Mouse (Mus musculus): ENCODE data around the gene Zc2hc1c.
A peak's percentile ranks its signal among the peaks of the same experiment; 100 is the strongest.
"Not testable (repeated sequence)": the region's sequence is repeated elsewhere in the genome, so short reads cannot be mapped to it uniquely, and the experiment has no call there.

Zc2hc1c gene

DNA sequence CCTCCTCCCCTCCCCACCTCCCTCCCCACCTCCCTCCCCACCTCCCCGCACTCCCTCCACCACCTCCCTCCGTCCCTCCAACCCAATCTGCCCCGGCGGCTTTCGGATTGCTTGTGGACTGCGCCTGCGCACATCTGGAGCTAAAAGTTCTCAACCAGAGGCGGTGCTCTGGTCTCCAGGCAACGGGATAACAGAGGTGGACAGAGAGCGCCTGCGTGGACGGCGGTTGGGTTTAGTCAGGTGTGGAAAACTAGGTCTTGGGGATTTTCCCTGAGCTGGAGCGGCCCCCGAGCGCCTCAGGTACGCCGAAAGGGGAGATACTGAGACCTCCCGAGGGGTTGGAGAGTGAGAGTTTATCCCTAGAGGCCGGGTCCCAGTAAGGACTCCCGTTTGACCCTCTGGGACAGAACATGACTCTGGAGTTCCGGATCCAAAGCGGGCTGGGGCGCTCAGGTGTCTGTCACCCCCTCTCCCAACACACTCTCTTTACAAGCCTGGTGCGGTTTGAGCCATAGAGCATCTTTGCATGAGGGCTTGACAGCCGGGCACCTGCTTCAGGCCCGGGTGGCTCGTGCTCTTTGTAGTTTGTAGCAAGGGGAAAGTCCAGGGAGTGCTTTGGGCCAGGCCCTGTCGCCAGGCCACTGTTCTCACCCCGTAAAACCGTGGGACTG, at the start of gene Zc2hc1c:
Gene Zc2hc1c, plus strand, starts transcription at position 106 of the 671 bp plus-strand sequence.
- DNase-seq (ENCODE audit: low read depth): no peak

DNA sequence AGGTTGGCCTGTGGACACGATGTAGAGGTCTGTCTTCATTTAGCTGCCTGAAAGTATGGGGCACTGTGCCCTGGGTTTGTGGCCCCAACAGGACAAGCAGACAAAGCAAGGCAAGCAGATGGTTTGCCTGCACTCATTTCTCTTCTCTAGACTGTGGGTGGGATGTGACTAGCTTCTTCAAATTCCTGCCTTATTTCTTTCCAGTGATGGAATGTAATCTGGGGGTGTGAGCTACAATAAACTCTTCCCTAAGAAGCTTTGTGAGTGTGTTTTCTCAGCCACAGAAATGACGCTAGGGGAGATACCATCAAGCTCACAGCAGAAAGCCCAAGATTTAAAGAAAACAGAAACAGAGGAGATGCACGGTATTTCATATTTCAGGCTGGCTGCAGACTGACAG, 36.3 kb upstream of the Zc2hc1c start:
- DNase-seq (ENCODE audit: low read depth): no peak

DNA sequence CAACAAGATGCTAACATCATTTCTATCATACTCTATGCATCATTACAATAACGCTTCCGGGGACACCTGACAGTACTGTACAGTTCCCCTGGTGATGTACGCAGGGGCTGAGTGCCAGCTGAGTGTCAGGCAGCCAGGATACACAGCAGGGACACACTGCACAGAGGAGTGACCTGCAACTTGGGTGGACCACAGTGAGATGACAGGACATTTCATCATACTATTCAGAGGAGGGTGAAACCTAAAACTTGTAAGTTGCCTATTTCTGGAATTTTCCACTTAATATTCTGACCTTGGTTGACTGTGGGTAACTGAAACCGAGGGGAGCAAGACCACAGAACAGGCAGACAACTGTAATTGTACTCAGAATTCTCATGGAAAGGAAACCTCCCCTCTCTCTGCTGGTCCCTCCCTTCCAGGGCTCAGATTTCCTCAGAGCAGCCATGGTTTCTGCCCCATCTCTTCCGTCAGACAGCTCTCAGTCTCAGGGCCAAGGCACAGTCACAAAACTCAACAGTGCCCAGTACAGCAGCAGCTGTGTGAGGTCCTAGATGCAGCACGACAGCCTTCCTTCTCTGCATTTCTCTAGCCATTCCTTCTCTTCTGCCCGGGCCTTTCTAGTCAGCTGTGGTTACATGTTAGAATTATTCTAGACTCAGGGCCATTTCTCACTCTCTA, 32.2 kb upstream of the Zc2hc1c start:
- DNase-seq (ENCODE audit: low read depth): no peak

DNA sequence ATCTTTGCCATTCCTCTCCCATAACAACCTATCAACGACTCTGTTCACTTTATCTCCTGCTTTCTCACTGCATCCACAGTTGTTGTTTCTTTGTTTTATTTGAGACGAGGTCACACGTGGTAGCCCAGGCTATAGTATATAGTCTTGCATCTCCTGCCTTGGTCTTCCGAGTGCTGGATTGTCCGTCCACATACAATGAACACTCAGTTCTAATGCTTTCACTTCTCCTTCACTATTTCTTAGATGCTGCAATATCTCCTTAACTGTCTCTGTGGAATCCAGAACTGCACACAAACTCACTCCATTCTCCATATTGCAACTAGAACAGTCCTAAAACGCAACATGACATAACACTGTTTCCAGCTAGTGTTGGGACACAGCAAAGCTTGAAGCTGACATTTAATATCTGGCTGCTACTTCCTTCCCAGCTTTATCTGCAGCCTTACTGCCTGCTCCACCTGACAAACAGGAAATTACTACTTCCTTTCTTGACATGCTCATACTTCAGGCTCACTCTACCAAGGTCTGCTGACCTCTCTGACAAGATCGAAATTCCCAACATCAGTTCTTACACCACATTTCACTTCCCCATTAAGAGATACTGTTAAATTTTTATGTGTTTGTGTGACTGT, 31.3 kb upstream of the Zc2hc1c start:
- DNase-seq (ENCODE audit: low read depth): no peak

DNA sequence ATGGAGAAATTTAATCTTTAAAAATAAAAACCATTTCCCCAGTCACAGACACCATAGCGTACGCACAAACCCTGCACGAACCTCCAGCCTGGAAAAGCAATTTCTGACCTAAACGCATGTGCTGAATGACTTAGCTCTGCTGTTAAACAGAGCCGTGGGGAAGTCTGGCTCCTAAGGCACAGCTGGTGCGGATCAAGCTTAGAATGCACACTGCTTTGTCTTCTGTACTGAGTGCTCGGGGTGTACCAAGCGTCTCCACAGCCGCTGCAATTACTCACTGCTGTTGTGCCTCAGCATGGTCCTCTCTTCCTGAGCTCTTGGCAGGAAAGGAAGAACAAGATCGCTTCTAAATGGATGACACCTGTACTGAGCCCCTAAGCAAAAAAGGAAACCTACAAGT, 25.9 kb upstream of the Zc2hc1c start:
- DNase-seq (ENCODE audit: low read depth): no peak

DNA sequence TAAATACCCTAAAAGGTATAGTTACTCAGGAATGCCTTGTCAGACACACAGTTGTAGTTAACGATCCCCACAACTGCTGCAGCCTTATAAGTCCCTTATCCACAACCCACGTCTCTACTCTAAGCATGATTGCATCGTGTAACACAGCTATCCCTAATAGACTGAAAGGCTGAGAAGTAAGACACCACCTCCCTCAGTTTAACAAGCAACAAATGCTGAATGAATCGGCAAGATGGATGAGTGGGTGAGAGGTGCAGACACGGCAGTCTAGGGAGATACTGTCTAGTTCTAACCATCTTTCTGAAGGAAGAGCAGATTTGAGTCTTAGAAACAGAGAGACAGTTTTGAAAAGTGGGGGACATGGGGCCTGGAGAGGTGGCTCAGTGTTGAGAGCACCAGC, 25.2 kb upstream of the Zc2hc1c start:
- no peak for DNase-seq (ENCODE audit: low read depth)

DNA sequence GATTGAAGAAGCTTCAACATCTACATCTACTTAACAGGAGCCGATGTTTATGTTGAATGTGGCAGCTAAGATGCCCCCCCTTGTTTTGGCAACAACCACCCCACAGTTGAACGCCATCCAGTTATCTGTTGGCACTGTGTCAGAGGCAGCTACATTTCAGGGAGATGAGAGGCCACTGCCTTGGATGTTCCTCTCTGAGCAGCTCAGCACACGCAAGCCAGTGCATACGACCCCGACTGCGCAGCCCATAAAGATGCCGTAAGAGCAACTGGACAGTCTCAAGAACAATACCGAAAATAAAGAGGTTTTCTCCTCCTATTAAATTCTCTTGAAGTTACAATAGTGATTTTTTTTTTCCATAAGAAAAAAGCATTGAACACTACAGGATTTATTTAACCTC, 23.9 kb upstream of the Zc2hc1c start:
- no peak for DNase-seq (ENCODE audit: low read depth)

DNA sequence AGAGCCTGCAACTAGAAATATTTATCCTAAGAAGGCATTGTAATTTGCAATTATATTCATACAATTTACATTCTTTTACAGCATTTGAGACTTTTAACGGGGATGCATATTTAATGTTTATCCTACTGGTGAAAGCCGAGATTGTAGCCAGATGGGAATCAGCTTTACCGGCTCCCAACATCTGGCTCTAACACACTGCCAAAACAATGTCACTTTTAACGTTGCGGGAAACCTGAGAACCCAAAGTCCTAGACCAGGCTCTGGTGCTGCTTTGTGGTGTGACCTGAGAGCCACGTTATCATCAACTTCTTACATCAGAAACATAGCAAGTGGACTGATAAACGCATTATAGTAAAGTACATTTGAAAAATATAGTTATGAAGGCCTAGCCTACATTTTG, 23.5 kb upstream of the Zc2hc1c start:
- DNase-seq (ENCODE audit: low read depth): no peak

DNA sequence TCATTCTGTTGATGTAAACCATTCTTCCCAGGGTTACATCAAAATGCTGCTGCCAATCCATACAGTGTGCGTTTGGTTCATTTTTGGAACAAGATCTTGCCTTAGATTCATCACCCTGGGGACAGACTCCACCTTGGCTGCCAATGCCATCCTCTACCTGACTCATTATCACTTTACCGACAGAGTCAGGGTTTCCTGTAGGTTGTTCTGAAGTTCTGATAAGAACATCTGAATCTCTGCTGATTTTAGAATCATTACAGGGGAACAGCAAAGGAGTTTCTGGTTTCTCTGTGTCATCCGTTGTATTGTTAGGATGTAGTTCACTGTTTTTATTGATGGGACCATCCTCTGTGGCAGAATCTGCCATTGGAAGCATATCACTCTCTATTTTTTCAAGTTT, 22.1 kb upstream of the Zc2hc1c start:
- no peak for DNase-seq (ENCODE audit: low read depth)

DNA sequence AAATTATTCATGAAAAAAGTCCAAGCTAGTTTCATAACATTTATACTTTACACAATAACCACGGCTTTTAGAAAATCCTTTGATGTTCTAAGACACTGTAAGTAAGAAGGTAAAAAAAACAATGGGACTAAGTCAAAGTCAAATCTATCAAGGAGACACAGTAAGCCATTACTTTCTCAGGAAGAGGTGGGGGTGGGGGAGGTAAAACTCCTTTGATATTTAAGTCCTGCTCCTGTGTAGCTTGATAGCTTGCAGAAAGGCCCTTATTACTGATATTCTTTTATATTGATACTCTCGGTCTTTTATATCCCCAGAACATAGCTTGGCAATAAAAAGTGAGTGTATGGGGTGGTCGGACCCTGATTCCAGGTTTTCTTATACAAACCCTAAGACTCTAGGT, 18.6 kb upstream of the Zc2hc1c start:
- no peak for DNase-seq (ENCODE audit: low read depth)

DNA sequence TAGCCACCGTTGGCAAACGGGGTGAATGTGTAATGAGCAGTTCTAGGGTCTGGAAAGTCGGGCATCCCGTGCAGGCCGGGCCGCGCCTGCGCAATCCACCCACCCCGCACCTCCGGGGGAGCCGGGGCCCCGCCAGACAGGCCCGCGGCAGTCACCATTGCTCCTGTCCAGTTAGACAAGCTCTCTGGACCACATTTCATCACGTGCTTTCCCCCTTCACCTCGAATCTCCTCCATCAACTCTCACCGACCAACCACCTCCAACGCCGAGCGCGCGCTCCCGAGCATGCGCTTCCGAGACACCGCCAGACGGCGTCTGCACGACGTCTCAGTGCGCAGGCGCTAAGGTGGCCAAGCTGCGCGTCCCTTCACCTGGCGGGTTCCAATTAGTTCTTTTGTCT, 18.1 kb upstream of the Zc2hc1c start, which contains the start of gene Mlh3:
Gene Mlh3, minus strand, starts transcription at position 281 of the 400 bp plus-strand sequence.
- DNase-seq (ENCODE audit: low read depth): no peak

DNA sequence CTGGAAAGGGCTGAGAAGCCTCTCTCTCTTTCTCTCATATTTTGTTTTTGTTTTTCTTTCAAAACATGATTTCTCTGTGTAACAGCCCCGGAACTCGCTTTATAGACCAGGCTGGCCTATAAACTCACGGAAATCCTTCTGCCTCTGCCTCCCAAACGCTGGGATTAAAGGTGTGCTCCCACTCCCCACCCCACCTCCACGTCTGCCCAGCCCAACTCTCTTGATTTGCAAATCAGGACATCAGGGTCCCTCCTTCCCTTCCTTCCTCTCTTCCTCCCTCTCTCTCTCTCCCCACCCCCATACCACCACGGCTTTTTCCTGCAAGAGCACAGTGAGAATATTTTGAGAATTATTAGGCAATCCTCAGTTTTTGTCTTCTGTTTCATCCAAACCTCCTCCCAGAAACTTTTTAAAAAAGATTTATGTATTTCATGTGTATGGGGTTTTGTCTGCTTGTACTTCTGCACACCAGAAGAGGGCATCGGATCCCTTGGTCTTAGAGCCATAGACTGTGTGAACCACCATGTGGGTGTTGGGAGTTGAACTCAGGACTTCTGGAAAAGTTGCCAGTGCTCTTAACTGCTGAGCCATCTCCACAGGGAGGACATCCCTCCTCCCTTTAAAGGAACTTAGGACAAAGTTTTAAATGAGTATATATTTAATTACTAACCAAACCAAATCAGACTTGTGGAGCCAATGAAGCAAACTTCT, 17.1 kb upstream of the Zc2hc1c start:
- no peak for DNase-seq (ENCODE audit: low read depth)

DNA sequence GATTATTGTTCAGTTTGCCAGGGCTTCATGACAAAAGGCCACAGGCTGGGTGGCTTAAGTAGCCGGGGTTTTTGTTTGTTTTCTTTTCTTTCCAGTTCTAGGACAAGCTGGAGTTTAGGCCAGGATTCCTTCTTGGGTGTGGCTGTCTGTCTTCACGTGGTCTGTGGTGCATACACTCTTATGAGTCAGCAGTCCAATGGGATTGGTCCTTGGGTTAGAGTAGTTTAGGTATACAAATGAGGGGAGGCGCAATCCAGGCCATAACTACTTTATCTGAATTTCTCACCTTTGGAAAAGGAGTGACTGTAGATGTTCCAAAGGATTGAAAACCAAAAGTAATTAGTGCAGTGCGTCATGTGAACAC, 16.6 kb upstream of the Zc2hc1c start:
- no peak for DNase-seq (ENCODE audit: low read depth)

DNA sequence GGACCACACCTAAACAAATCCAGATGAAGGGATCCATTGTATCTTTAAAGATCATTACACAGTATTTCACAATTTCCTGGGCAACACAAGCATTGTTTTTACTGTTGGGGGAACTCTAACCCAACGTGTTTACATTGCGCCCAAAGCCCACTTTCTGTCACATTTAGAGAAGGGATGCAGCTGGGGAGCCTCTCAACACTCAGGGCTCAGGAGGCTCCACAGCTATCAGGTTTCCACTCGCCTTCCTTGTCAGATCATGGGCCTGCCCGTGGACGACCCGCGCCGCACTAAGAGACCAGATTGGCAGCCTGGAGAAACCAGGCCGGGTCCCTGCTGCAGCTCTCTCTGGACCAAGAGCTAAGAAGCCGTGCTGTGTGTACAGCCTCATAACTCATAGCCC, 14.9 kb upstream of the Zc2hc1c start:
- DNase-seq (ENCODE audit: low read depth): no peak

DNA sequence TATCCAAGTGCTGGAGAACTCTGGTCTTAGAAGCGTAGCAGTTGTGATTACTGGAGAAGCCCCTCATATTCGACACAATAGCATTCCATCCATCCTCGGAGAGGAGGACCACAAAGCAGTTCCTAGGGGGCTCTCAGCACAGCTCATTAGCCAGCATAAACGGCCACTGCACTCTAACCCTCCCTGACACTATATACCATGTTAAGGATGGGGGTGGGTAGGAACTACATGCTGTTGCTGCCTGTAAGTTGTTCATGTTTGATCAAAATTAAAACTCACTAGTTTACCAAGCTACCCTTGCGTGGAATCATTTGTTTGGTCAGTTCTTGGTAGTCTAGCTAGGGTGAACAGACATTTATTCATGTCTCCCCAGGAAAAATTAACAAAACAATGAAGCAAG, 12.1 kb upstream of the Zc2hc1c start:
- DNase-seq (ENCODE audit: low read depth): no peak

DNA sequence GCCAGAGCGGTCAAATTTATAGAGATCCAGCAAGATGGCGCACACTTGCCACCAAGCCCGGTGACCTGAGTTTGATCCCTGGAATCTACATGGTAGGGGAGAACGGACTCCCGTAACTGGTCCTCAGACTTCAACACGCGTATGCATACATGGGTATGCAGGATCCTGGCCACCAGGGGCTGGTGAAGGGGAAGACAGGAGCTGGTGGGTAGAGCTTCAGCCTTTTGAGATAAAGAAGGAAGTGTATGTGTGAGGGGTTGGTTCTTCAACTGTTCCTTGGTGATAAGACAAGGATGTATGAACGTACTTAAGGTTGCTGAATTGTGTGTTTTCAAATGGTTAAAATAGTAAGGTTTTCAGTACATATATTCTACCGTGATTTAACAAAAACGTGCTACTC, 9.5 kb upstream of the Zc2hc1c start:
- no peak for DNase-seq (ENCODE audit: low read depth)

DNA sequence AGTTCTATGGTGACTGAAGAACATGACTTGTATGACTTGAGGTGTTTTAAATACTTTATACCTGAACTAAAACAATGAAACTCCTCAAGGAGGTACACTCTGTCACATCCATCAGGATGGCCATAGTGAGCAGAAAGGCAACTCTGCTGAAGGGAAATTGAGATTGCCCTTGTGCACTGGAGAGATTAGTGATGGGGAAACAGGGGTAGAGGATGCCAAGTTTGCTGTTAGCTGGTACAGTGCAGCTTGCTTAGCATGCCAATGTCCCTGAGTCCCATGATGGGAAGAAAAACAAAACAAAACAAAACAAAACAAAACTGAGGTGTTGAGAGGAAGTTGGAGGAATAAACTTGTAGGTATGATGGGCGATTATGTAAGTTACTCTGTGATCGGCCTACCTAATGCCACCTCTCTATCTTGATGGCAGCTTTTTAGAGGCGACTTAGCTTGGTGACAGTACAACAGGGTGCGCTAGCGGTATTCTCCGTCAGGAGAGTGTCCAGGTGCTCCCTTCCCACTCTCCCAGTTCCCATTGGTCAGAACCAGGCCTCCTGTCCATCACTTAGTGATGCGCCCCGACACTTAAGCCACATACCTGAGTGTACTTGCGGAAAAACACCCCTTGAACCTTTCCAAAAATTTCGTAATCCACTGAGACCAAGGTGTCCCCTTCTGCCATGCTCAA, 8.9 kb upstream of the Zc2hc1c start:
- DNase-seq (ENCODE audit: low read depth): no peak

DNA sequence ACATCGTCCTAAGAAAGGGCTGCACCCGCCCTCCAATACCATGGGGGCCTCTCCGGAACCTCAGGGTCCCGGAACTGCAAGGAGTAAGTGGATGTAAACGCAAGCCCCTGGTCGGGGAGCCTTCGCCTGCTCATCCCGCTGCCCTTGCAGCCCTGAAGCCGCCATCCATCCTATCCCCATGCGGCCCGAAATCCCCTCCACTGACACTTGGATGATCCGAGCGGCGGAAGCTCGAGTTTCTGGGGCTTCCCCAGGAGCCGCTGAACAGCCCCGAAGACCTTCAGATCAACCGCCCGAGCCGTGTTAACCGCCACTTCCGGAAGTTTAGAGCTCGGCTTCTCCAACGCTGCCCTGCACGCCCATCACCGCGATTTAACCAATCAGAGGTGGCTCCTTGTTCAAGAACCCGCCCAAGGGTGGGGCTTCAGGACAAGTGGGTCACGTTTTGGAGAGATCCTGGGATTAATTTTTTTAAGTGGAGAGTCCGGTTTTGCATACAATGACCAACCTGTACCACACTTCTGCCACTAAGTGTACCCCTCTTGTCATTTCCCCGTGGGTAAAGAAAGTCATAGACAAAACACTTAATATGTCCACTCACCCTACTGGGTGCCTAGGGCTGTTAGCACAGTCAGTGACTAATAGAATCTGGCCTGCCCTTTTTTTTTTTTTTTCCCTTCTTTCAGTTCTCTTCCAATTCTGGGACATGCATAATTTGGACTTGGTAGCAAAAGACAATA, 8.1 kb upstream of the Zc2hc1c start:
- DNase-seq (ENCODE audit: low read depth): peak; percentile 95

DNA sequence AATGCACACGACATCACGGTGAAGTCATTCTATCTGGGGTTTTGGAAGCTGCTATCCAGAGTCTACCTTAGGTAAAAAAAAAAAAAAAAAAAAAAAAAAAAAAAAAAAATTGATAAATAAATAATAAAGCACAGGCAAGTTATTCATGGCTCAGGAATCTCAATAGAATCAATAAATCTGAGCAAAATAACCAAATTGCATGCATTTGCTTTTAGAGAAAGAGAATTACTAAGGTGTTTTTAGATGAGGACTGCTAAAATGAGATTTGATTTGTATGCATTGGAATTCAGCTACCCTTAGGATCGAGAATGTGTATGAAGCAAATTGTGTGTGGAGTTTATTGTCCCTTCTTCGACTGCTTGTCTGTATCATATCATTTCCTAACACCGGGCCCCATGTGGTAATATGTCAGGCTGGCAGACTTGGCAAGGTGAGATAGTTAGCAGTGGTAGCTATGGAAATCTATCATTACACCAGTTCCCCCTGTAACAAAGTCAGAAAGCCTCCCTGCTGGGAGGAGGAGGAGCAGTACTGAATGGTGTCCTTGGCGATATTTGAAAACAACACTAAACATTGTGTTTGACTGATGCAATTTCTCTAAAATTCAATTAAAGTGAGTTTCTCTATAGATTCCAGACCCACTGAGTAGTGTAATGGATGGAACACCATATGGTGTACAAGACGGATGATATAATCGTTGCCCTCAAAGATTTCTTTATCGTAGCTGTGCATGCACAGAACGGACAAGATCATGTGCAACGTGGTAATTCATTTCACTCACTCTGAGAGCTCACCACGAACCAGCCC, 7.3 kb upstream of the Zc2hc1c start:
- DNase-seq (ENCODE audit: low read depth): no peak

DNA sequence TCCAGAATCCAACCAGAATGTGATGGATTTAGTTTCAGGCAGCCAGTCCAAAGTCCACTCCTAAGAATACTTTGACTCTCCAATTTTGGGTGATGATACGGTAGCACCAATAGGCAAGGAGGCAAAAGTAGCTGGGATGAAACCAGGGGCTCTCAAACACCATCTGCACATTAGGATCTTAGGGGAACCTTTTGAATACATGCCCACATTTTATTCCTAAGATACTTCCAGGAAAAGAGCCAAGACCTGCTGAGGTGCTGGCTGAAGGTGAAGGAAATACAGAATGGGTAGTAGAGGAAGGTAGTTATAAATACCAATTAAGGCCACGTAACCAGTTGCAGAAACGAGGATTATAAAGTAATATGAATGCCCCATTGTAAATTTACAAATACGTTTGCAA, 6.6 kb upstream of the Zc2hc1c start:
- not testable (repeated sequence) for DNase-seq (ENCODE audit: low read depth)

DNA sequence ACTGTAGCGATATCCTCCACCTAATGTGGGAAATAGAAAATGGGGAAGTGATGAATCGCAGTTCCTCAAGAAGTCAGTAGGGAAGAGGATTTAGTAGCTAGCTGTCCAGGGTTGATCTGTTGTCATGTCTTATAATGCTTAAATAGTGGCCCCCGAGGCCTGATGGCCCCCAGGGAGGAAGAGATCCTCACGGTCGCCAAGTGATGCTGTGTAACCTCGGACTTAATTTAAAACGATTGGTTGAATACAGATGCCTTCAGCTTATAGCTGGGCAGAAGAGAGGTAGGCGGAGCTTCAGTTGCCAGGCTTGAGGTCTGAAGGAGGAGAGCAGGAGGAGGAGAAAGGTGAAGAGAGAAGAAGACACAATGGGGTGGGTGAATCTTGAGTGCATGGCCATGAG, 4.1 kb upstream of the Zc2hc1c start:
- no peak for DNase-seq (ENCODE audit: low read depth)

Measured in c-Kit-positive CD71-negative TER-119-negative erythroid progenitor cells, embryonic 14.5 days (primary cell).